Mouse (Mus musculus): ENCODE measurements around the gene Grasp.

- TF ChIP-seq CTCF (IDR thresholded peaks at IDR 0.05; ENCODE audit: insufficient read depth, low read length), result peak; percentile 35
- TF ChIP-seq POLR2A (IDR thresholded peaks at IDR 0.05; ENCODE audit: borderline replicate concordance, extremely low read depth, low read depth, low read length), result no peak
Measured at GRCm38 (mm10) chr15:101198850-101199249, 25.1 kb upstream of the Grasp start.

Data from lung, adult 2 months (tissue).